Mouse (Mus musculus) midbrain, embryonic 13.5 days (tissue): ENCODE measurements at regions not wholly inside any gene's neighbourhood (a gene's known extent, or its start where the extent isn't known, plus 50 kb on each side); places are given as distances from the start of the nearest gene placed in this dataset.
A peak's percentile ranks its signal among the peaks of the same experiment; 100 is the strongest.

ENCODE experiments used
- ATAC-seq: fragments of 200-750 bp; cut with Nextera tagmentation; 2 replicates; pipeline ENCODE4 v1.8.0; 2017; ENCODE audit warnings: mild to moderate bottlenecking, moderate TSS enrichment, moderate library complexity
- H3K27ac ChIP-seq: fragments of 300-500 bp; sonication (generic); 2 replicates; pipeline ENCODE4 v1.5.1; 2015; ENCODE audit warnings: inconsistent platforms, mild to moderate bottlenecking, moderate library complexity
- H3K27me3 ChIP-seq: fragments of 300-500 bp; sonication (generic); 2 replicates; pipeline ENCODE4 v1.6.1; 2015; ENCODE audit warnings: mild to moderate bottlenecking, inconsistent platforms
- H3K36me3 ChIP-seq: fragments of 300-500 bp; sonication (generic); 2 replicates; pipeline ENCODE4 v1.6.1; 2015; ENCODE audit warnings: mild to moderate bottlenecking, inconsistent platforms
- H3K4me1 ChIP-seq: fragments of 300-500 bp; sonication (generic); replicated peaks from 2 replicates; pipeline ENCODE4 v1.6.1; 2015; ENCODE audit warnings: inconsistent platforms
- H3K4me2 ChIP-seq: fragments of 300-500 bp; sonication (generic); replicated peaks from 2 replicates; pipeline ENCODE4 v1.6.1; 2015; ENCODE audit warnings: moderate library complexity, mild to moderate bottlenecking, inconsistent platforms
- H3K4me3 ChIP-seq: fragments of 300-500 bp; sonication (generic); replicated peaks from 2 replicates; pipeline ENCODE4 v1.5.1; 2015; ENCODE audit warnings: mild to moderate bottlenecking, inconsistent platforms
- H3K9ac ChIP-seq: fragments of 300-500 bp; sonication (generic); replicated peaks from 2 replicates; pipeline ENCODE4 v1.6.1; 2015; ENCODE audit warnings: mild to moderate bottlenecking, inconsistent platforms
- H3K9me3 ChIP-seq: fragments of 300-500 bp; sonication (generic); 2 replicates; pipeline ENCODE4 v1.6.1; 2016; ENCODE audit warnings: mild to moderate bottlenecking, inconsistent platforms
- WGBS: fragments of 180-500 bp; shearing (Covaris S2); methylation state at CpG from one replicate; pipeline ENCODE4 v1.1.7; 2015; 5-methylcytosine and 5-hydroxymethylcytosine counted together

GRCm38 (mm10) chr6:47354515-47354914, 98.7 kb upstream of the Cul1 start:
- ATAC-seq: no peak
- Histone ChIP-seq H3K9ac (no peak overlapping the region), H3K9me3 (no peaks in the 10 kb centered on the region), H3K27ac (no peak overlapping the region), H3K27me3 (no peaks in the 10 kb centered on the region), H3K4me3 (no peak overlapping the region), H3K4me2 (no peak overlapping the region), H3K4me1 (no peaks in the 10 kb centered on the region), H3K36me3 (no peaks in the 10 kb centered on the region)
- 95% methylated on average over 2 of the region's 2 CpGs for WGBS

GRCm38 (mm10) chr6:47355500-47355899, 97.7 kb upstream of the Cul1 start:
- ATAC-seq: no peak
- no peak overlapping the region for H3K4me2 ChIP-seq
- no peaks in the 10 kb centered on the region for H3K4me1 ChIP-seq
- H3K9ac ChIP-seq: no peak overlapping the region
- H3K27me3 ChIP-seq: no peaks in the 10 kb centered on the region
- H3K36me3 ChIP-seq: no peaks in the 10 kb centered on the region
- no peak overlapping the region for H3K4me3 ChIP-seq
- no peaks in the 10 kb centered on the region for H3K9me3 ChIP-seq
- no peak overlapping the region for H3K27ac ChIP-seq
- 88% methylated on average over 7 of the region's 7 CpGs for WGBS

- Histone ChIP-seq H3K4me2 (no peak overlapping the region), H3K4me3 (no peak overlapping the region), H3K27ac (no peak overlapping the region), H3K4me1 (no peaks in the 10 kb centered on the region), H3K36me3 (no peaks in the 10 kb centered on the region), H3K27me3 (no peaks in the 10 kb centered on the region), H3K9ac (no peak overlapping the region), H3K9me3 (no peaks in the 10 kb centered on the region)
- ATAC-seq: no peak
- WGBS: 77% methylated on average over 7 of the region's 7 CpGs
Measured at GRCm38 (mm10) chr6:47356500-47356899, 96.7 kb upstream of the Cul1 start.

- H3K9me3 ChIP-seq: no peaks in the 10 kb centered on the region
- no peaks in the 10 kb centered on the region for H3K4me1 ChIP-seq
- no peak for ATAC-seq
- no peaks in the 10 kb centered on the region for H3K36me3 ChIP-seq
- H3K9ac ChIP-seq: no peak overlapping the region
- no peak overlapping the region for H3K4me2 ChIP-seq
- 51% methylated on average over 2 of the region's 2 CpGs for WGBS
- H3K27ac ChIP-seq: no peak overlapping the region
- no peak overlapping the region for H3K4me3 ChIP-seq
- no peaks in the 10 kb centered on the region for H3K27me3 ChIP-seq
Measured at GRCm38 (mm10) chr6:47358686-47359085, 94.5 kb upstream of the Cul1 start.

GRCm38 (mm10) chr6:47364002-47364401, 89.2 kb upstream of the Cul1 start:
- no peak for ATAC-seq
- Histone ChIP-seq H3K27ac (no peak overlapping the region), H3K27me3 (no peaks in the 10 kb centered on the region), H3K4me3 (no peak overlapping the region), H3K9ac (no peak overlapping the region), H3K9me3 (no peaks in the 10 kb centered on the region), H3K4me2 (no peak overlapping the region), H3K36me3 (no peaks in the 10 kb centered on the region), H3K4me1 (peaks cover 37% of the 10 kb centered on the region)
- WGBS: 93% methylated on average over 1 of the region's 1 CpGs

GRCm38 (mm10) chr6:47364556-47364955, 88.6 kb upstream of the Cul1 start:
- H3K4me2 ChIP-seq: no peak overlapping the region
- H3K9ac ChIP-seq: no peak overlapping the region
- 55% methylated on average over 2 of the region's 2 CpGs for WGBS
- ATAC-seq: no peak
- no peak overlapping the region for H3K4me3 ChIP-seq
- no peaks in the 10 kb centered on the region for H3K9me3 ChIP-seq
- no peaks in the 10 kb centered on the region for H3K36me3 ChIP-seq
- H3K27me3 ChIP-seq: no peaks in the 10 kb centered on the region
- H3K4me1 ChIP-seq: peaks cover 37% of the 10 kb centered on the region
- H3K27ac ChIP-seq: no peak overlapping the region

GRCm38 (mm10) chr6:47365651-47366645, 87.2 kb upstream of the Cul1 start:
- WGBS: 51% methylated on average over 5 of the region's 5 CpGs
- ATAC-seq: peak; percentile 75
- H3K27ac ChIP-seq: peak overlapping the region; percentile 69

GRCm38 (mm10) chr6:47367461-47367860, 85.7 kb upstream of the Cul1 start:
- WGBS: 0% methylated on average over 2 of the region's 2 CpGs
- no peaks in the 10 kb centered on the region for H3K36me3 ChIP-seq
- ATAC-seq: peak; percentile 87

More at GRCm38 (mm10) chr6:47365651-47366645, 87.2 kb upstream of the Cul1 start:
- Histone ChIP-seq H3K4me2 (no peak overlapping the region), H3K4me3 (no peak overlapping the region), H3K36me3 (no peaks in the 10 kb centered on the region), H3K27me3 (no peaks in the 10 kb centered on the region), H3K4me1 (peaks cover 37% of the 10 kb centered on the region), H3K9me3 (no peaks in the 10 kb centered on the region), H3K9ac (no peak overlapping the region)

GRCm38 (mm10) chr6:47375705-47376104, 77.5 kb upstream of the Cul1 start:
- WGBS: 86% methylated on average over 4 of the region's 4 CpGs

More at GRCm38 (mm10) chr6:47367461-47367860, 85.7 kb upstream of the Cul1 start:
- H3K4me3 ChIP-seq: no peak overlapping the region
- H3K27me3 ChIP-seq: no peaks in the 10 kb centered on the region
- no peak overlapping the region for H3K9ac ChIP-seq
- H3K4me1 ChIP-seq: peaks cover 37% of the 10 kb centered on the region
- peak overlapping the region; percentile 26 for H3K4me2 ChIP-seq
- H3K27ac ChIP-seq: peak overlapping the region; percentile 72
- no peaks in the 10 kb centered on the region for H3K9me3 ChIP-seq

GRCm38 (mm10) chr6:47381451-47381850, 71.7 kb upstream of the Cul1 start:
- Histone ChIP-seq H3K4me2 (no peak overlapping the region), H3K4me3 (no peak overlapping the region), H3K4me1 (no peaks in the 10 kb centered on the region), H3K36me3 (no peaks in the 10 kb centered on the region), H3K9ac (no peak overlapping the region), H3K27me3 (no peaks in the 10 kb centered on the region), H3K27ac (no peak overlapping the region), H3K9me3 (no peaks in the 10 kb centered on the region)
- 95% methylated on average over 2 of the region's 2 CpGs for WGBS
- no peak for ATAC-seq

More at GRCm38 (mm10) chr6:47375705-47376104, 77.5 kb upstream of the Cul1 start:
- Histone ChIP-seq H3K4me2 (no peak overlapping the region), H3K36me3 (no peaks in the 10 kb centered on the region), H3K27ac (no peak overlapping the region), H3K4me3 (no peak overlapping the region), H3K4me1 (no peaks in the 10 kb centered on the region), H3K9ac (no peak overlapping the region), H3K27me3 (no peaks in the 10 kb centered on the region), H3K9me3 (no peaks in the 10 kb centered on the region)
- no peak for ATAC-seq

- Histone ChIP-seq H3K4me1 (peaks cover 9% of the 10 kb centered on the region), H3K4me3 (no peak overlapping the region), H3K9ac (no peak overlapping the region), H3K27me3 (no peaks in the 10 kb centered on the region), H3K4me2 (no peak overlapping the region), H3K27ac (no peak overlapping the region), H3K36me3 (no peaks in the 10 kb centered on the region), H3K9me3 (no peaks in the 10 kb centered on the region)
- no peak for ATAC-seq
Measured at GRCm38 (mm10) chr6:47386550-47386949, 66.6 kb upstream of the Cul1 start.

- H3K9ac ChIP-seq: no peak overlapping the region
- 39% methylated on average over 4 of the region's 4 CpGs for WGBS
- H3K36me3 ChIP-seq: no peaks in the 10 kb centered on the region
- no peak overlapping the region for H3K4me2 ChIP-seq
- no peak overlapping the region for H3K4me3 ChIP-seq
- no peak for ATAC-seq
- no peaks in the 10 kb centered on the region for H3K9me3 ChIP-seq
- H3K4me1 ChIP-seq: peaks cover 9% of the 10 kb centered on the region
- no peaks in the 10 kb centered on the region for H3K27me3 ChIP-seq
- no peak overlapping the region for H3K27ac ChIP-seq
Measured at GRCm38 (mm10) chr6:47389908-47390307, 63.3 kb upstream of the Cul1 start.
